Comparison of ENCODE assay signal across 9 mouse cellular contexts in genomic region chr15:6710341-6710740, GRCm38 (mm10). TPM values are rescaled to one million over a fixed set of nuclear protein-coding genes. Genes with fewer than 3 reads are reported as not detected.
DNase-seq lines count a peak whose midpoint lies in the region; ATAC-seq and TF ChIP-seq lines count a peak whose summit lies in the region.
"Had no signal": no experiment of that assay in that cellular context is flagged by ENCODE, and none has a peak within 500 bp of the region (broad histone marks: within the 10 kb centered on the region; RNA-seq: fewer than 3 reads in every experiment).

No protein-coding gene starts in this region.

- no peak overlapping the region for H3K9ac ChIP-seq in kidney, embryonic 15.5 days
- H3K9ac ChIP-seq in hindbrain, embryonic 16.5 days (ENCODE audit: low read depth, low read length) = no peak overlapping the region
- H3K9ac ChIP-seq in midbrain, embryonic 14.5 days (replicated peaks; ENCODE audit: low read length) = no peak overlapping the region

- TF ChIP-seq CTCF in embryonic fibroblast, embryonic 13.5 days (IDR thresholded peaks at IDR 0.05; ENCODE audit: borderline replicate concordance, insufficient read depth, low read length) = no peak

- no peak overlapping the region for H3K4me3 ChIP-seq in kidney, embryonic 15.5 days (replicated peaks)
- peak overlapping the region; percentile 70 for H3K4me3 ChIP-seq in embryonic fibroblast, embryonic 13.5 days (ENCODE audit: insufficient read depth, low read length)
- H3K4me3 ChIP-seq in hindbrain, embryonic 16.5 days (ENCODE audit: low read length) = no peak overlapping the region
- 0 out of 2 replicates have a peak overlapping the region, but pooled peaks have one; percentile 3 for H3K4me3 ChIP-seq in midbrain, embryonic 14.5 days (replicated peaks; ENCODE audit: low read depth, low read length)

- ATAC-seq in kidney, embryonic 15.5 days (replicated peaks; ENCODE audit: low FRiP score) = no peak
- no peak for ATAC-seq in hindbrain, embryonic 16.5 days
- ATAC-seq in midbrain, embryonic 14.5 days (ENCODE audit: low FRiP score, low TSS enrichment) = no peak
- no peak for ATAC-seq in cerebellum, adult (ENCODE audit: insufficient number of reproducible peaks, low FRiP score, low TSS enrichment)

- peaks cover 8% of the 10 kb centered on the region; the same call in 1 of the 2 replicates for H3K27me3 ChIP-seq in kidney, embryonic 15.5 days
- no peaks in the 10 kb centered on the region for H3K27me3 ChIP-seq in hindbrain, embryonic 16.5 days (replicated peaks; ENCODE audit: control insufficient read depth, insufficient read depth, low read length)
- H3K27me3 ChIP-seq in midbrain, embryonic 14.5 days (ENCODE audit: control insufficient read depth, insufficient read depth, low read length) = 0 out of 2 replicates have a peak, but pooled peaks cover 5% of the 10 kb centered on the region

- no peak for DNase-seq in kidney, postnatal 10 days
- DNase-seq in midbrain, embryonic 14.5 days = no peak
- DNase-seq in adrenal gland, postnatal 36 days = no peak
- DNase-seq in frontal cortex, adult 2 months (ENCODE audit: extremely low spot score in 1 of 2, low spot score in 1 of 2) = no peak
- DNase-seq: thymus, adult 18-20 months had no signal

- no peak overlapping the region for H3K27ac ChIP-seq in kidney, embryonic 15.5 days
- H3K27ac ChIP-seq in embryonic fibroblast, embryonic 13.5 days (ENCODE audit: insufficient read depth, low read length) = peak overlapping the region; percentile 55; the same call in 1 of the 2 replicates
- no peak overlapping the region for H3K27ac ChIP-seq in hindbrain, embryonic 16.5 days (ENCODE audit: low read depth, low read length)
- H3K27ac ChIP-seq in midbrain, embryonic 14.5 days (replicated peaks; ENCODE audit: low read depth, low read length) = no peak overlapping the region

- 65% methylated on average over 7 of the region's 7 CpGs for WGBS in kidney, embryonic 15.5 days
- WGBS in hindbrain, embryonic 16.5 days = 69% methylated on average over 7 of the region's 7 CpGs
- 83% methylated on average over 7 of the region's 7 CpGs for WGBS in midbrain, embryonic 14.5 days

- no peaks in the 10 kb centered on the region for H3K36me3 ChIP-seq in kidney, embryonic 15.5 days
- H3K36me3 ChIP-seq in hindbrain, embryonic 16.5 days (ENCODE audit: control insufficient read depth, insufficient read depth, low read length) = no peaks in the 10 kb centered on the region
- no peaks in the 10 kb centered on the region for H3K36me3 ChIP-seq in midbrain, embryonic 14.5 days (ENCODE audit: control insufficient read depth, insufficient read depth, low read length)

- H3K4me1 ChIP-seq in kidney, embryonic 15.5 days = peaks cover 42% of the 10 kb centered on the region
- peaks cover 19% of the 10 kb centered on the region for H3K4me1 ChIP-seq in embryonic fibroblast, embryonic 13.5 days (ENCODE audit: control insufficient read depth, insufficient read depth, low read length)
- peaks cover 16% of the 10 kb centered on the region for H3K4me1 ChIP-seq in hindbrain, embryonic 16.5 days (ENCODE audit: control insufficient read depth, insufficient read depth, low read depth, low read length)
- peaks cover 24% of the 10 kb centered on the region for H3K4me1 ChIP-seq in midbrain, embryonic 14.5 days (ENCODE audit: control insufficient read depth, insufficient read depth, low read length)

- no peak for TF ChIP-seq POLR2A in embryonic fibroblast, embryonic 13.5 days (IDR thresholded peaks at IDR 0.05; ENCODE audit: low read depth, low read length)

- no peaks in the 10 kb centered on the region for H3K9me3 ChIP-seq in kidney, embryonic 15.5 days (replicated peaks)
- no peaks in the 10 kb centered on the region for H3K9me3 ChIP-seq in hindbrain, embryonic 16.5 days (ENCODE audit: control insufficient read depth, low read length)
- H3K9me3 ChIP-seq in midbrain, embryonic 14.5 days (ENCODE audit: control insufficient read depth, low read length) = no peaks in the 10 kb centered on the region

- H3K4me2 ChIP-seq in kidney, embryonic 15.5 days = peak overlapping the region; percentile 92; the same call in 1 of the 2 replicates
- peak overlapping the region; percentile 92 for H3K4me2 ChIP-seq in hindbrain, embryonic 16.5 days (ENCODE audit: low read length)
- H3K4me2 ChIP-seq in midbrain, embryonic 14.5 days (ENCODE audit: low read length) = peak overlapping the region; percentile 93

RNA-seq across cellular contexts. Expression of gene Rictor, which starts 2.2 kb away (rescaled TPM):
- polyA plus RNA-seq in kidney, embryonic 15.5 days (2015; fragmentation: Nextera tagmentation; extraction: Ambion mirVana) = 39.8 and 41.9 TPM in 2 replicates
- 46.7 and 66.7 TPM in 2 replicates for polyA plus RNA-seq in embryonic fibroblast, embryonic 13.5 days (2011; ENCODE audit: insufficient read length, low read depth, missing spikeins)
- 50.5 and 51.6 TPM in 2 replicates for polyA plus RNA-seq in hindbrain, embryonic 16.5 days (2015; fragmentation: Nextera tagmentation; extraction: Ambion mirVana)
- 43.9 and 59.1 TPM in 2 replicates for polyA plus RNA-seq in midbrain, embryonic 14.5 days (2014; fragmentation: Nextera tagmentation; extraction: Ambion mirVana)
- 10 to 100 TPM; 25.6 to 25.7 TPM for total RNA-seq in adrenal gland, postnatal 36 days (2021)
- 17.1 and 18.6 TPM in 2 replicates for polyA plus RNA-seq in frontal cortex, adult 2 months (2012; rRNA removed)

Comparison
In these comparisons a context has a peak if more than half of its experiments do, and no peak if none do; other contexts are left out.
1. H3K4me3 ChIP-seq: peak in embryonic fibroblast, embryonic 13.5 days (single experiment) and midbrain, embryonic 14.5 days (single experiment); none in kidney, embryonic 15.5 days (single experiment) and hindbrain, embryonic 16.5 days (single experiment).
2. Peak in every context shown above with its lines, with median percentiles within 50 percentile points of each other: H3K4me2 ChIP-seq.